In genomic region chr4:40889252-40889651, GRCm38 (mm10) we compare ENCODE assay signal across 16 mouse cellular contexts. TPM values are rescaled to one million over a fixed set of nuclear protein-coding genes. Genes with fewer than 3 reads are reported as not detected.
DNase-seq lines count a peak whose midpoint lies in the region; TF ChIP-seq lines count a peak whose summit lies in the region.
"Had no signal": no experiment of that assay in that cellular context is flagged by ENCODE, and none has a peak within 500 bp of the region (broad histone marks: within the 10 kb centered on the region; RNA-seq: fewer than 3 reads in every experiment).

No protein-coding gene starts in this region.

- no peak for TF ChIP-seq CTCF in layer of hippocampus, adult 2 months (conservative IDR thresholded peaks at IDR 0.05)

- no peak overlapping the region for H3K4me3 ChIP-seq in layer of hippocampus, adult 2 months
- H3K4me3 ChIP-seq: left cerebral cortex, adult 2 months; limb, embryonic 13.5 days; lung, embryonic 15.5 days; midbrain, embryonic 13.5 days had no signal

- no peak for DNase-seq in layer of hippocampus, adult 2 months (ENCODE audit: low spot score in 2 of 2)
- no peak for DNase-seq in layer of hippocampus, postnatal 14 days (ENCODE audit: low spot score in 2 of 2)
- peak; percentile 47 for DNase-seq in urinary bladder, postnatal 14 days (ENCODE audit: low spot score)
- DNase-seq in urinary bladder, postnatal 10 days (ENCODE audit: low spot score), result no peak
- peak; percentile 85 for DNase-seq in adrenal gland, postnatal 14 days
- DNase-seq in right cerebral cortex, postnatal 36 days (ENCODE audit: low spot score in 2 of 2), result no peak
- no peak for DNase-seq in layer of hippocampus, postnatal 10 days (ENCODE audit: low spot score in 2 of 2)
- DNase-seq: cerebellum, adult 11 months; kidney, adult 18-20 months; kidney, postnatal 4 days; thymus, adult 18-20 months had no signal

- H3K27ac ChIP-seq in layer of hippocampus, adult 2 months, result peak overlapping the region; percentile 64; the same call in 1 of the 2 replicates
- H3K27ac ChIP-seq: left cerebral cortex, adult 2 months; limb, embryonic 13.5 days; lung, embryonic 15.5 days; midbrain, embryonic 13.5 days had no signal

RNA-seq across cellular contexts. Expression of gene Spink4, which starts 30.6 kb away (rescaled TPM):
- not detected for total RNA-seq in layer of hippocampus, adult 2 months (2021)
- not detected for total RNA-seq in layer of hippocampus, postnatal 14 days (2021)
- total RNA-seq in adrenal gland, postnatal 14 days (2021), result 2.3 and 2.8 TPM in 2 replicates
- total RNA-seq in layer of hippocampus, postnatal 10 days (2021), result not detected
- total RNA-seq: common myeloid progenitor, adult 5-6 weeks; left cerebral cortex, adult 2 months had no signal

RNA-seq across cellular contexts. Expression of gene B4galt1, which starts 35.4 kb away (rescaled TPM):
- 10 to 100 TPM in 1 of 2 experiments, 1 to 10 TPM in 1; 8.5 to 10.8 TPM for total RNA-seq in layer of hippocampus, adult 2 months (2021)
- total RNA-seq in layer of hippocampus, postnatal 14 days (2021), result 1 to 10 TPM; 6.2 to 8.5 TPM
- 69.4 and 70.5 TPM in 2 replicates for total RNA-seq in adrenal gland, postnatal 14 days (2021)
- total RNA-seq in layer of hippocampus, postnatal 10 days (2021), result 1 to 10 TPM; 6.5 to 7.0 TPM

RNA-seq across cellular contexts. Expression of gene Bag1, which starts 58.8 kb away (rescaled TPM):
- total RNA-seq in layer of hippocampus, adult 2 months (2021), result 100 to 1,000 TPM; 149 to 151 TPM
- total RNA-seq in layer of hippocampus, postnatal 14 days (2021), result 100 to 1,000 TPM; 152 to 154 TPM
- 247 and 248 TPM in 2 replicates for total RNA-seq in adrenal gland, postnatal 14 days (2021)
- 100 to 1,000 TPM; 163 to 170 TPM for total RNA-seq in layer of hippocampus, postnatal 10 days (2021)

RNA-seq across cellular contexts. Expression of gene Chmp5, which starts 59.0 kb away (rescaled TPM):
- total RNA-seq in layer of hippocampus, adult 2 months (2021), result 10 to 100 TPM; 81.5 to 84.7 TPM
- 10 to 100 TPM; 74.8 to 82.1 TPM for total RNA-seq in layer of hippocampus, postnatal 14 days (2021)
- total RNA-seq in adrenal gland, postnatal 14 days (2021), result 74.8 and 78.5 TPM in 2 replicates
- 10 to 100 TPM; 71.9 to 75.3 TPM for total RNA-seq in layer of hippocampus, postnatal 10 days (2021)

Comparison
In these comparisons a context has a peak if more than half of its experiments do, and no peak if none do; other contexts are left out.
1. DNase-seq: peak in urinary bladder, postnatal 14 days (single experiment) and adrenal gland, postnatal 14 days (single experiment); none in layer of hippocampus, adult 2 months (0 of 2), layer of hippocampus, postnatal 14 days (0 of 2), urinary bladder, postnatal 10 days (single experiment), right cerebral cortex, postnatal 36 days (0 of 2) and layer of hippocampus, postnatal 10 days (0 of 2).